Mouse (Mus musculus) heart, embryonic 10.5 days (tissue): ENCODE results near the gene Mtmr2. TPM values are rescaled to one million over a fixed set of nuclear protein-coding genes. Genes with fewer than 3 reads are reported as not detected.
"Not testable (repeated sequence)": the region's sequence is repeated elsewhere in the genome, so short reads cannot be mapped to it uniquely, and the experiment has no call there.

Experiments
- DNase-seq: peaks from one replicate; pipeline ENCODE4 v3.0.0-alpha.2; 2017; ENCODE audit warnings: low spot score
- H3K27ac ChIP-seq: fragments of 300-500 bp; sonication (generic); 2 replicates; pipeline ENCODE4 v1.5.1; 2016; ENCODE audit warnings: mild to moderate bottlenecking
- H3K27me3 ChIP-seq: fragments of 300-500 bp; sonication (generic); 2 replicates; pipeline ENCODE4 v1.6.1; 2016; ENCODE audit warnings: mild to moderate bottlenecking; ENCODE audit not compliant: poor library complexity, insufficient read depth, severe bottlenecking
- H3K36me3 ChIP-seq: fragments of 300-500 bp; sonication (generic); 2 replicates; pipeline ENCODE4 v1.6.1; 2016; ENCODE audit warnings: mild to moderate bottlenecking, moderate library complexity
- H3K4me1 ChIP-seq: fragments of 300-500 bp; sonication (generic); 2 replicates; pipeline ENCODE4 v1.6.1; 2016; ENCODE audit warnings: mild to moderate bottlenecking
- H3K4me3 ChIP-seq: fragments of 300-500 bp; sonication (generic); 2 replicates; pipeline ENCODE4 v1.5.1; 2016; ENCODE audit warnings: mild to moderate bottlenecking, moderate library complexity
- H3K9me3 ChIP-seq: fragments of 300-500 bp; sonication (generic); 2 replicates; pipeline ENCODE4 v1.6.1; 2016; ENCODE audit warnings: mild to moderate bottlenecking, moderate library complexity
- WGBS: fragments of 180-500 bp; shearing (Covaris S2); methylation state at CpG from one replicate; pipeline ENCODE4 v1.1.7; 2016; 5-methylcytosine and 5-hydroxymethylcytosine counted together
- polyA plus RNA-seq: library from polyadenylated mRNA; unstranded; fragments of >200 nt; fragmentation: Nextera tagmentation; extraction: Ambion mirVana; gene quantifications from 2 replicates; pipeline ENCODE4 v1.2.1, GENCODE M21; 2016

Gene Mtmr2
- polyA plus RNA-seq, result 58.3 and 62.1 TPM in 2 replicates

GRCm38 (mm10) chr9:13748404-13748797, at the start of gene Mtmr2:
Gene Mtmr2, plus strand, starts transcription at chr9:13748410.
- peak within 1 kb of the TSS; percentile 99 for H3K27ac ChIP-seq
- H3K4me1 ChIP-seq, result peaks cover 11% of the 10 kb centered on the region; the same call in 1 of the 2 replicates
- no peaks in the 10 kb centered on the region for H3K9me3 ChIP-seq
- H3K4me3 ChIP-seq, result peak within 1 kb of the TSS; percentile 94
- 51% methylated on average over 2 of the region's 2 CpGs for WGBS
- no peak for DNase-seq
- no peaks in the 10 kb centered on the region for H3K27me3 ChIP-seq
- H3K36me3 ChIP-seq, result no peaks in the 10 kb centered on the region

DNA sequence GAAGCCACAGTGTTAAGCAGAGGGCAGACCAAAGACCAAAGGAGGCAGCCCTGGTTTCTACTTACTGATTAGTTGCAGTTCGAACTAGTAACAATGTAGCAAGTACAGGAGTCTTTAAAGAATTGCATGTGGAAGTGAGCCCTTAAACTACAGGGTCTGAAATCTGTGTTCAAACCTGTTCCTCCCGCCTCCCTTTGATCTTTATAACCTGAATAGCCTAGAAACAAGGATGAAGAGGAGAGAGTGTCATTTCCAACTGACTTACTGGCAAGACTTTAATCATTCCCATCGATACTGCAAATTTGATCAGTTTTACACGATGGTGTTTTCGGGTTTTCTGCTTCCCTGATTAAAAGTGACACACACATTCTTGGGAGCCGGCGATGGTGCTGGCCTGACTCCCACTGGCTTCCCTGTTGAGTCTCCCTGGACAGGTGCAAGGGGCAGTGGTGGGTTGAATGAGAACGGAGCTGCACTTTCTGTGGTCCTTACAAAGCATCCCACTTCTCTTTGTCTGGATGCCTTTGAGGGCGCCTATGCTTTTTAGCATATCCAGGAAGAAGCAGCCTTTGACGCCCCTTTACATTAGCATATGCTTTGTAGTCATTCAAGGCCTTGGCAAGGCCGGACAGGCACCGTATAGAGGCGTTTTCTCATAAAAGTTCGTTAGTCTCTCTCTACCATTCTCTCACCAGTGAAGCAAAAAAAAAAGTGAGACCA, 49.0 kb upstream of the Mtmr2 start:
- Histone ChIP-seq H3K36me3 (no peaks in the 10 kb centered on the region), H3K9me3 (no peaks in the 10 kb centered on the region), H3K4me3 (no peak overlapping the region), H3K27me3 (no peaks in the 10 kb centered on the region), H3K27ac (no peak overlapping the region), H3K4me1 (peaks cover 40% of the 10 kb centered on the region)
- no peak for DNase-seq
- WGBS, result 63% methylated on average over 14 of the region's 14 CpGs

DNA sequence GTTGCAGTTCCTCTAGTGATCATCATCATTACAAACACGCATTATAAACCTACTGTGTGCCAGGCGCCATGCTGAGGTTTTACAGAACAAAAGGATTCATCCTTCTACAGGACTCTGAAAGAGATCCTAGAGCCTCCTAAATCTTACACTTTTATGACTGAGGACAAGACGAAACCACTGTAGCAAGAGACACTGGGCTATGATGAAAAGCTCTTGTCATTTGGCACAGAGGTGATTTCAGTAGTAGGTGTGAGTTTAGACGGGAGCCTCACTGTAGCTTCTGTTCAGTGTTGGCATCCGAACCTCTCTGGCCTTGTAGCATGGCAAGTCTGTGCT, 48.5 kb upstream of the Mtmr2 start:
- Histone ChIP-seq H3K36me3 (no peaks in the 10 kb centered on the region), H3K27me3 (no peaks in the 10 kb centered on the region), H3K9me3 (no peaks in the 10 kb centered on the region), H3K4me3 (no peak overlapping the region), H3K4me1 (peaks cover 35% of the 10 kb centered on the region), H3K27ac (no peak overlapping the region)
- WGBS, result 78% methylated on average over 5 of the region's 5 CpGs
- no peak for DNase-seq

- 86% methylated on average over 12 of the region's 12 CpGs for WGBS
- no peak for DNase-seq
- Histone ChIP-seq H3K27me3 (no peaks in the 10 kb centered on the region), H3K36me3 (peaks cover 11% of the 10 kb centered on the region; the same call in 1 of the 2 replicates), H3K4me1 (peaks cover 23% of the 10 kb centered on the region), H3K4me3 (no peak overlapping the region), H3K9me3 (no peaks in the 10 kb centered on the region), H3K27ac (no peak overlapping the region)
Measured at GRCm38 (mm10) chr9:13701773-13702172, 46.4 kb upstream of the Mtmr2 start.

GRCm38 (mm10) chr9:13703100-13703499, 45.1 kb upstream of the Mtmr2 start:
- 36% methylated on average over 2 of the region's 2 CpGs for WGBS
- Histone ChIP-seq H3K27me3 (no peaks in the 10 kb centered on the region), H3K9me3 (no peaks in the 10 kb centered on the region), H3K27ac (peak overlapping the region; percentile 84), H3K4me3 (no peak overlapping the region), H3K4me1 (peaks cover 23% of the 10 kb centered on the region), H3K36me3 (peaks cover 11% of the 10 kb centered on the region; the same call in 1 of the 2 replicates)
- DNase-seq, result no peak

DNA sequence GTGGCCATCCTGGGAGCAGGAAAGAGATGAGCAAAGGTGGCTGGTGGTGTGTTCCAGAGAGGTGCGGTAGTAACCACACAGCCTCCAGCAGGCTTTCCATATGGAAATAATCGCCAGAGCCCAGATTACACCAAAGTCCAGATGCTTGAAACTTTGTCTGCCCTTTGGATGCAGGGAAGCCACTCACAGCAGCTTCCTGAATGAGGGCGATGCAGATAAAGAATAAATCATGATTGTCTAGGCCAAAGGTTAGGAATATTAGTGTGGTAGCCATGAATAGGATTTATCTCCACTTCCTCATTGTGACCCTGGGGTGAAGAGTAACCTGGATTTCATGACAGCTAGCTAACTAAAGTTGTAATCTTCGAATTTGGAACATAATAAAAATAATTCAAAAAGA, 43.3 kb upstream of the Mtmr2 start:
- Histone ChIP-seq H3K36me3 (peaks cover 11% of the 10 kb centered on the region; the same call in 1 of the 2 replicates), H3K27ac (no peak overlapping the region), H3K27me3 (no peaks in the 10 kb centered on the region), H3K4me3 (no peak overlapping the region), H3K4me1 (peaks cover 23% of the 10 kb centered on the region), H3K9me3 (no peaks in the 10 kb centered on the region)
- DNase-seq, result no peak
- 79% methylated on average over 4 of the region's 4 CpGs for WGBS

DNA sequence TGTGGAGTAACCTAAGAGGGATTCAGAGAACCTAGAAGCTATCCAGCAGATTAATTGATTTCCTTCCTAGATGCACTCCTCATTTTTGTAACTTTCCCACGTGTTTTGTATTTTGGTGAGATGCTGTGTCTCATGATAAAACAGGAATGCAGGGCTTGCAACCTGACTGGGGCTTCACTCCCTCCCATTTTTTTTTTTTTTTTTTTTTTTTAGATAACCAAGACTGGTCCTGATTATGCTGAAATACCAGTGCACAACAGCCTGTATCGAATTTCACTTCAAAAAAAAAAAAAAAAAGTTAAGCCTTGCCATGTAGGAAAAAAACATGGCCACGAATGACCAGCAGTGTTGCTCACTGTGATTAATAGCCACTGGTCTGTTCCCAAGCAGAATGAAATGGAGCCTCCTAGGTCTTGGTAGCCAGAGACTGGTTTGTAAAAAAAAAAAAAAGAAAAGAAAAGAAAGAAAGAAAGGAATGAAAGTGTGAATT, 41.1 kb upstream of the Mtmr2 start:
- Histone ChIP-seq H3K27me3 (no peaks in the 10 kb centered on the region), H3K9me3 (no peaks in the 10 kb centered on the region), H3K27ac (no peak overlapping the region), H3K36me3 (peaks cover 11% of the 10 kb centered on the region; the same call in 1 of the 2 replicates), H3K4me3 (no peak overlapping the region), H3K4me1 (peaks cover 19% of the 10 kb centered on the region)
- no peak for DNase-seq
- WGBS, result 36% methylated on average over 3 of the region's 3 CpGs

DNA sequence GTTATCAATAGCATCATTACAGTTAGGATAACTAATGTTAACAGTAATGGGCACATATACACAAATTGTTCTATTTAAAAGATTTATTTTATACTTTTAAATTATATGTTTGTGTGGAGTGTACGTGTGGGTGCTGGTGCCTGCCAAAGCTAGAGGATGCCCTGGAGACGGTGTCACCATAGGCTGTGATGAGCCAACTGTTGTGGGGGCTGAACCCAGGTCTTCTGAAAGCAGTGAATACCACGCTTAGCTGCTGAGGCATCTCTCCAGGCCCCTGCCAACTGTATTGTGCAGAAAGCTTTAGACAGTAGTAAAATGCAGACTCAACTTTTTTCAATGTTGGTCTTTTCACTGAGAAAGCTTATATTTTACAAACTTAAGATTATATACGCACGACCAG, 38.8 kb upstream of the Mtmr2 start:
- DNase-seq, result no peak
- no peak overlapping the region for H3K27ac ChIP-seq
- WGBS, result 88% methylated on average over 5 of the region's 5 CpGs
- H3K9me3 ChIP-seq, result no peaks in the 10 kb centered on the region
- no peaks in the 10 kb centered on the region for H3K27me3 ChIP-seq
- H3K4me1 ChIP-seq, result no peaks in the 10 kb centered on the region
- H3K4me3 ChIP-seq, result no peak overlapping the region
- H3K36me3 ChIP-seq, result peaks cover 11% of the 10 kb centered on the region; the same call in 1 of the 2 replicates

- not testable (repeated sequence) for H3K36me3 ChIP-seq, H3K4me1 ChIP-seq, DNase-seq, H3K9me3 ChIP-seq, H3K4me3 ChIP-seq, H3K27me3 ChIP-seq, H3K27ac ChIP-seq
- WGBS, result 63% methylated on average over 2 of the region's 2 CpGs
Measured at GRCm38 (mm10) chr9:13715891-13716290, 32.3 kb upstream of the Mtmr2 start.

DNA sequence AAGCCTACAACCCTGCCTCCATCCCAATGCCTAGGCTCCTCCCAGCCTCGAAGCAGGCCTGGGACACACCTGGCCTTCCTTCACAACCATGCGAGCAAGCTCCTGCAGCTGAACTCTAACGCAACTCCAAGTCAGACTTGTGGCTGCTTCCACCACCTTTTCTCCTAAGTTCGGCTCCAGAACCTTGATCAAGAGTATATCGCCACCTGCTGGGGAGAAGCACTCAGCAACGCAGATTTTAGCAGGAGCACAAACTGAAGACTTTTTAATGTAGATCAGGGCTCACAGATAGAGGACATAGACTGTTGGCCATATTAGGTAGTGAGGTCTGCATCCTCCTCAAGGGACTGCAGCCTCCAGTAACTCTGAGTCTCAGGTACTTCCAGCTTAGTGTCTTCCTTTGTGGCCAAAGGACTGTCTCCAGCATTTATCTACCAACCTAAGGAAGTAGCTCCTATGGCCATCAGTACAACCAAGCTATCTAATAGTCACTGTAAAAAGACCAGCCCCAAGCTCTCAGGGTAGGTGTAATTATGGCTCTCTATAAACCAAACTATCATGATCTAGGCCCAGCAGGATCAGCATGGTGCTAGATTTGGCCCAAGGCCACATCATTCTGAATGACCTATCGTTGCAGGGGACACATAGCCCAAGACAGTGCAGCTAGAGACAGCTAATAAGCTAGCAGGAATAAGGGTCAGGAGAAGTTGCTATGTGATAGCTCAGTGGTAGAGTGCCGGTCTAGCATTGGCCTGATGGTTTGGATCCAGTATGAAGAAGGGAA, 31.7 kb upstream of the Mtmr2 start:
- Histone ChIP-seq H3K4me1 (peaks cover 9% of the 10 kb centered on the region; the same call in 1 of the 2 replicates), H3K27ac (no peak overlapping the region), H3K4me3 (no peak overlapping the region), H3K9me3 (no peaks in the 10 kb centered on the region), H3K36me3 (no peaks in the 10 kb centered on the region), H3K27me3 (no peaks in the 10 kb centered on the region)
- 26% methylated on average over 8 of the region's 8 CpGs for WGBS
- no peak for DNase-seq

DNA sequence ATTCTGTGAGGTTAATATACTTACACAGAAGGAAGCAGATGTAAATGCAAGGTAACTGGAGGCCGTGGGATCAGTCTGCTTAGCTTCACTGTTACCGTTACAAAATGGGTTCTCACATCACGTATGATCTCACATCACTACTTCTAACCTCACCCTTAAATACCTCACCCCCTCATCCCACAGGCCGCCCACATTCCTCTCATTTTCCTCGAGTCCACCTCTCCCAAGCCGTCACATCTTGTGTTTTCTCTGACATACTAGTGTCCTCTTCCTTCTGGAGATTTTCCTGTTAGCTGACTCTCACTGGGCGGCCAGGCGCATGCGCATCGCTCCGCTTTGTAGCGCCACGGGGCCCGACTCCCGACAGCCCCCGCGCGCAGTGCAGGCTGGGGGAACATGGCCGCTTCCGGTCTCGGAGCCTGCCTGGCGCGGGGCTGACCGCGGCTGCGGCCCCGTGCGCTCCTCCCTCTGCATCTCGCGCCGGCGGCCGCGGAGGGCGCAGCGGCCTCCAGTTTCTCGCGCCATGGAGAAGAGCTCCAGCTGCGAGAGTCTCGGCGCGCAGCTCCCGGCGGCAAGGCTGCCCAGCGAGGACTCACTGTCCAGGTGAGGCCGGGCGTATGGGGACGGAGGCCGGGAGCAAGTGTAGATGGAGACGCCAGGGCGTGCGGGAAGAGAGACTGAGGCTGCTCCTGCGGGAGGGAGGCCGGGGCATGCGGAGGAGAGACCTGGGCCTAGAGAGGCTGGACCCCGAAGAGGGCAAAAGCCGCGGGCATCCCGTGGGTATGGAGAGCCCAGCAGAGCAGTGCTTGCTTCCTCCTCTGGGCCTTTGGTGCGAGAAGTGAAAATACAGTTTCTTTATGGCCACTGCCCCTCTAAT, 826 bp downstream of the Mtmr2 start:
- peak overlapping the region; percentile 94 for H3K4me3 ChIP-seq
- H3K27me3 ChIP-seq, result no peaks in the 10 kb centered on the region
- no peaks in the 10 kb centered on the region for H3K36me3 ChIP-seq
- no peaks in the 10 kb centered on the region for H3K9me3 ChIP-seq
- DNase-seq, result peak; percentile 96
- H3K4me1 ChIP-seq, result peaks cover 11% of the 10 kb centered on the region; the same call in 1 of the 2 replicates
- WGBS, result 2% methylated on average over 60 of the region's 60 CpGs
- H3K27ac ChIP-seq, result peak overlapping the region; percentile 99

DNA sequence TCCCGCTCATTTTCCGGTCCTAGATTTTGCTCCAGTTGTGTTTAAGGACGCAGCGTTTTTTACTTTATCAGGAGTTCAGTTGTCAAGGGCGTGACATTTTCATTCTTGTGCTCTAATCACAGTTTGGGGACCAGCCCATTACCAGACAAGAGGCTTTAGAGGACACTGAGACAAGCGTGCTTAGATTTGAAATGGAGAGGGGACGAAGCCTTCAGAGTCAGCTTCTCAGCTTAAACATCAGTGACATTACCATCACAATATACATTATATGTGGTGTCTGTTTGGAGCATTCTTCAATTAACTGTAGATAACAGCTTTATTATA, 1.4 kb downstream of the Mtmr2 start:
- H3K9me3 ChIP-seq, result no peaks in the 10 kb centered on the region
- peak overlapping the region; percentile 94 for H3K4me3 ChIP-seq
- H3K27ac ChIP-seq, result peak overlapping the region; percentile 99
- no peaks in the 10 kb centered on the region for H3K36me3 ChIP-seq
- no peak for DNase-seq
- WGBS, result 3% methylated on average over 7 of the region's 7 CpGs
- H3K4me1 ChIP-seq, result peaks cover 11% of the 10 kb centered on the region; the same call in 1 of the 2 replicates
- no peaks in the 10 kb centered on the region for H3K27me3 ChIP-seq
